Mouse (Mus musculus) midbrain, embryonic 14.5 days (tissue): Measurements from ENCODE around the gene Tedc1. TPM values are rescaled to one million over a fixed set of nuclear protein-coding genes. Genes with fewer than 3 reads are reported as not detected.

Source experiments
- ATAC-seq: fragments of 200-750 bp; cut with Nextera tagmentation; 2 replicates; pipeline ENCODE4 v1.8.0; 2017; ENCODE audit warnings: moderate number of reproducible peaks, moderate library complexity; ENCODE audit not compliant: low FRiP score, low TSS enrichment
- DNase-seq: peaks from one replicate; pipeline ENCODE4 v3.0.0-alpha.2; 2015
- H3K27ac ChIP-seq: fragments of 300-500 bp; sonication (generic); replicated peaks from 2 replicates; pipeline ENCODE4 v1.5.1; 2014; ENCODE audit warnings: mild to moderate bottlenecking, low read depth, low read length, moderate library complexity
- H3K27me3 ChIP-seq: fragments of 300-500 bp; sonication (generic); 2 replicates; pipeline ENCODE4 v1.6.1; 2014; ENCODE audit warnings: low read length, control low read depth, mixed read lengths; ENCODE audit not compliant: control insufficient read depth, insufficient read depth
- H3K36me3 ChIP-seq: fragments of 300-500 bp; sonication (generic); 2 replicates; pipeline ENCODE4 v1.6.1; 2014; ENCODE audit warnings: low read length, control low read depth; ENCODE audit not compliant: control insufficient read depth, insufficient read depth
- H3K4me1 ChIP-seq: fragments of 300-500 bp; sonication (generic); 2 replicates; pipeline ENCODE4 v1.6.1; 2014; ENCODE audit warnings: mild to moderate bottlenecking, antibody characterized with exemption, low read length, control low read depth; ENCODE audit not compliant: control insufficient read depth, insufficient read depth
- H3K4me2 ChIP-seq: fragments of 300-500 bp; sonication (generic); 2 replicates; pipeline ENCODE4 v1.6.1; 2014; ENCODE audit warnings: mild to moderate bottlenecking, low read length, moderate library complexity
- H3K4me3 ChIP-seq: fragments of 300-500 bp; sonication (generic); replicated peaks from 2 replicates; pipeline ENCODE4 v1.5.1; 2014; ENCODE audit warnings: low read depth, low read length
- H3K9ac ChIP-seq: fragments of 300-500 bp; sonication (generic); replicated peaks from 2 replicates; pipeline ENCODE4 v1.6.1; 2014; ENCODE audit warnings: mild to moderate bottlenecking, low read length, moderate library complexity
- H3K9me3 ChIP-seq: fragments of 300-500 bp; sonication (generic); 2 replicates; pipeline ENCODE4 v1.6.1; 2016; ENCODE audit warnings: low read length, control low read depth, mixed read lengths; ENCODE audit not compliant: control insufficient read depth
- WGBS: fragments of 180-500 bp; shearing (Covaris S2); extraction: QIAGEN DNeasy Blood & Tissue Kit; methylation state at CpG from one replicate; pipeline ENCODE4 v1.1.7; 2014; 5-methylcytosine and 5-hydroxymethylcytosine counted together
- polyA plus RNA-seq: library from polyadenylated mRNA; unstranded; fragments of >200 nt; fragmentation: Nextera tagmentation; extraction: Ambion mirVana; gene quantifications from 2 replicates; pipeline ENCODE4 v1.2.1, GENCODE M21; 2014

Gene Tedc1
- polyA plus RNA-seq, 1 experiment from 2014 or later: 14.1 TPM

DNA sequence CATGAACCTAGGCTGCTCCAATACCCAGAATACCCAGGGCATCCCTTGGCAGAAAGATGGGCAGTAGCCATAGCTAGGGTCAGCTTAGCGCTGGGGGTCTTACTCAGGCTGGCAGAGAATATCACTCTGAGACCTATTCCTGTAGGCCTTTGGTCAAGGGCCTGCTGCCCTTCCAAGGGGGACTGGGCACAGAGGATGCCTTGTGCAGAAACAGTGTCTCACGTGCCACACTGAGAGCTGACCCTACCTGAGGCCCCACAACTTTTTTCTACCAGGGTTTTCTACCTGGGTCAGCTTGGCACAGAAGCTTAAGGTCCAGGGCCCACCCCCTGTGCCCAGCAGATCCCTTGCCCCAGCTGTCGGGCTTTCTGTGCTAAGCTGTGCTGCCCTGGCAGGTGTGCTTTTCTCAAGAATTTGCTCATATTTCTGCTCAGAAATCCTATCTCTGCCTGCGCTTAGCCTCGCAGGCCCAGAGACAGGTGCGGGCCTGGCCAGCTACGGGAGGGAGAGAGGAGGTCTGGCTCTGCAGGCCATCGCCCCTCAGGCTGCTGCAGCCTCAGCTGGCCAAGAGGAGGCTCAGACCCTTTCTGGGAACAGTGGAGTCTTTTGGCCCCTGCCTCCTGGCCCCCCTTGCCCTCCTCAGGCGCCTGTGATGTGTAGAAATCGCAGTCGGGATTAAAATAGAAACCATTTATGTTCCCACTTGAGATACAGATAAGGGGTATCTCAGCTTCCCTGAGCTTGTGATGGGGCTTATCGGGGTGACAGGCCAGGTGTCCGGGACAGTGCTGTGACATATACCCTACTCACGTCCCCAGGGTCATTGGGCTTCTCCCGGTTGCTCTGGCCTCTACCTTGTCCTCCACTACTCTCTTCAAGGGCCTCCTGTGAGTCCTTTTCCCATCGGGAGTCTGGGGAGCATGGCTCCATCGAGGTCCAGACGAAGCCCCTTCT, 18.7 kb upstream of the Tedc1 start:
- WGBS: 89% methylated on average over 18 of the region's 18 CpGs
- no peak overlapping the region for H3K27ac ChIP-seq
- H3K4me3 ChIP-seq: no peak overlapping the region
- ATAC-seq: no peak
- no peak overlapping the region for H3K9ac ChIP-seq
- no peak overlapping the region for H3K4me2 ChIP-seq
- H3K27me3 ChIP-seq: no peaks in the 10 kb centered on the region
- no peaks in the 10 kb centered on the region for H3K9me3 ChIP-seq
- H3K36me3 ChIP-seq: peaks cover 63% of the 10 kb centered on the region
- no peak for DNase-seq
- H3K4me1 ChIP-seq: peaks cover 31% of the 10 kb centered on the region

DNA sequence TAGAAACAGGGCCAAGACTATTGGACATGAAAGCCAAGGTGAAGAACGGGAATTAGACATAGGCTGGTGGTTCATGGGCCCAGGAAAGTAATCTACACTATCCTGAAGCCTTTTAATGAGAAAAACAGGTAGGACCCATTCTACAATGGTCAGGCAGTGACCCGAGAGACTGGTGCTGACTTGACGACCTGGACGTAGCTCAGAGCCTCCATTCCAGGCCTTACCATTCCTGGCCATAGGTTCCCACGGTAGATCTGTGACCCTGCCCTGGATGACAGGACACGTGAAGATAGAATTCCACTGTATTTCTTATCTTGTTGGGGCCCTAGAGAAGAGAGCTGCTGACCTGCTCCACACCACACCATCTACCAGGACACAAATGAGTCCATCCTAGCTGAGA, 17.9 kb upstream of the Tedc1 start:
- Histone ChIP-seq H3K27ac (0 out of 2 replicates have a peak overlapping the region, but pooled peaks have one; percentile 84), H3K36me3 (peaks cover 56% of the 10 kb centered on the region), H3K9ac (no peak overlapping the region), H3K27me3 (no peaks in the 10 kb centered on the region), H3K4me3 (no peak overlapping the region), H3K9me3 (no peaks in the 10 kb centered on the region), H3K4me1 (peaks cover 37% of the 10 kb centered on the region), H3K4me2 (no peak overlapping the region)
- DNase-seq (no peak), ATAC-seq (no peak)
- WGBS: 76% methylated on average over 6 of the region's 6 CpGs

DNA sequence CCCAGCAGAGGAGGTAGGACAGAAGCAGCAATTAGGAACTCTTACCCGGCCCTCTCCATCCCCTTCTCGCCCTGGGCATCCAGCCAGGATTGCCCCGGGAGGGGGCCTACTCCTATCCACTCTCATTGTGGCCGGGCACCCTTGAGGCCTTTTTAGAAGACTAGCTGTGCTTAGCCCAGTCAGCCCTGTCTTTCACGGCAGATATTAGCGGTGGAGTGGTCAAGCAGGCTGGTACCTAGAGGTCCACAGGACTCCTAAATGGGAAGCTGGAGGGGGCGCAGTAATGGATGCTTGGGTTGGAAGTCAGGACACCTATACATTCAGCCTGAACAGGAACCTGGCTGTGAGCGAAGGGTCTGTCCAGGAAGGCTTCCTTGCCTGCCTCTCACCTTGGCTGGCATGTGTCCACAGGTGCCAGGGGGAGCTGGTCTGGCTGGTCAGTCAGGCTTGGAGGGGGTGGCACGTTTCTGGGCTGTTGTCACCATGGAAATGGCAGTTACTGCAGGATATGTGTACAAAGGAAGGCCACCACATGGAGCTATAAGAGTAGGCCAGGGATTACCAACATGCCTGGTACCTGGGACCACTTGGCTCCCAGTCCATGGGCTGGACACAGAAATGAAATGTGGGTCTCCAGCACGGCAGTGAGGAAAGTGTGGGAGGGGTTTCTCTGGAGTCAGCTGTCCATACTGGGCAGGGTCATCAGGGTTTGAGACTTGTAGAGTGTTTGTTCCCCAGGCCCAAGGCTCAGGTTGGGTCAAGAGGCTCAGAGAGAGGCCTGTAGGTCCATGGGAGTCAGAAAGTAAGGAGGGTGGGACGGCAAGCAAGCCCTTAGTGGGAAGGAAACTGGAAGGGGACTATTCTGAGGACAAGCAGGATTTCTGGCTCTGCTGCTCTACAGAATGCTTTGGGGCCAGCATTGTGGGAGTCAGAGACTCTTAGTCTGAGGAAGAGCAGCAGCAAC, 17.0 kb upstream of the Tedc1 start:
- H3K4me2 ChIP-seq: peak overlapping the region; percentile 68
- no peaks in the 10 kb centered on the region for H3K27me3 ChIP-seq
- peak overlapping the region; percentile 51 for H3K9ac ChIP-seq
- peaks cover 56% of the 10 kb centered on the region for H3K36me3 ChIP-seq
- H3K4me3 ChIP-seq: peak overlapping the region; percentile 61
- ATAC-seq (no peak), DNase-seq (peak; percentile 57)
- peaks cover 37% of the 10 kb centered on the region for H3K4me1 ChIP-seq
- H3K27ac ChIP-seq: peak overlapping the region; percentile 84
- WGBS: 31% methylated on average over 11 of the region's 11 CpGs
- H3K9me3 ChIP-seq: no peaks in the 10 kb centered on the region

DNA sequence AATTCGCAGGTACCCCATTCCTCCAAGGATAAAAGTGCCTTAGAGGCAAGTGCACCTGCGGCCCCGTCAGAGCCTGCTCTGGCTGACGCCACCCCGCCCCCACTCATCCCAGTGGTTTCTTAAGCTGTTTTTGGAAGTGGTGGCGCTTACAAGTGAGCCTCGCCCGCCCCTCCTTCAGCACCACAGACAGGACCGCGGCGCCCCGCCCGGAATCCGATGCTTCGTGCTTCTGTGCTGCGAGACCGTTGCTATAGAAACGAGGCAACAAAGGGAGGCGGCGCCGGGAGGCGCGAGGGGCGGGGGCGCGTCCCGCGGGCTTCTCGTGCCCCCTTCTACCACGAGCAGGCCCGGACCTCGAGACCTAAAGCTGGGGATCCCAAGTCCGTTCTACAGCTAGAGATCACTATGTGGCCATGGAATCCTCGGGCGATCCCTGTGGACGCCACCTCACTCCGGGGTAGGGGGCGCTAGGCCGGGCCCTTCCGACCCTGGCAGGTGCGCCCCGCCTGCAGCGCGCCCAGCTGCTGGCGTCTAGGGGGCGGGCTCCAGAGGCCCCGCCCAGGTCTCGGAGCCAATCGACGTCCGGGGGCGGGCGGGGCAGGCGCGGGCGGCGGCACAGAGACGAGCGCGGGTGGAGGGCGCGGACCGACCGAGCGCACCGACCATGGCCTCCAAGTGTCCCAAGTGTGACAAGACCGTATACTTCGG, 16.2 kb upstream of the Tedc1 start, which contains the start of gene Crip2:
Crip2 (plus strand) TSS at position 329 of the 708 bp plus-strand sequence.
- Histone ChIP-seq H3K27me3 (no peaks in the 10 kb centered on the region), H3K9me3 (no peaks in the 10 kb centered on the region), H3K4me2 (peak within 1 kb of the TSS; percentile 68), H3K4me3 (peak within 1 kb of the TSS; percentile 61), H3K9ac (peak within 1 kb of the TSS; percentile 51), H3K4me1 (peaks cover 37% of the 10 kb centered on the region), H3K27ac (peak within 1 kb of the TSS; percentile 84), H3K36me3 (peaks cover 56% of the 10 kb centered on the region)
- ATAC-seq (peak; percentile 91), DNase-seq (peak; percentile 95)
- WGBS: under 1% methylated on average over 68 of the region's 68 CpGs

DNA sequence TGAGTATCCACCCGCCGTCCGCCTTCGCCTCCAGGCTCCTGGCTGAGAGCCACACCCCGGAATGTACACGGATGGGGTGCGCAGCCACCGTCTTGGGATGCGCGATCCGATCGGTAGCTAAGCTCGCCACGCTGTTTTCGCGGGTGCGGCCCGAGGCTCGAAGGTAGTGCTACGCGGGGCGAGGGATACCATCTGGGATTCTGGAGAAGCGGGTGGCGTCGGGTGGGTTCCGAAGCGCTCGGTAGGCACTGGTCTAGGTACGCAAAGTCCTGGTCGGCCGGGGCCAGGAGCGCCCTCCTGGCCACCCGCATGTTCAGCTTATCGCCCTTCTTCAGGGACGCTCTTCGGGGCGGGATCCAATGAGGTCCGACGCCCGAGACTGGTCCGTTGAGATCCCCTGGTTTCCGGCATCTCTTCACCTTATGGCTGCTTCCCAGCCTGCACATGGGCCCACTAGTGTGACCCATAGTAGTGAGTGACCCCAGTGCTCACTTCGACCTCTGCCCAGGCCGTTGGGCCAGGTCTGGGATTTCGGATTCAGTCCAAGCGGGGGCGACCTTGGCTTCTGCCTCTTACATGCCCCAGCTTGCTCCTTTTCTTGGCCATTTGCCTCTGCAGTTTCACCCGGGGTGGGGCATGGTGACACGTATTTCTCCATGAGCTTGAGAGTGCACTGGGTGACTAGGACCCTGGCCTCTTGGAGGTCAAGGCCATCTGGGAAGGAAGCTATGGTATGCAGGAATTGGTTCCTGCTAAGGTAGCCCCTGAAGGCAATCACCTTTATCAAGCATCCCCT, 15.4 kb upstream of the Tedc1 start:
- 1% methylated on average over 49 of the region's 49 CpGs for WGBS
- no peaks in the 10 kb centered on the region for H3K9me3 ChIP-seq
- peaks cover 55% of the 10 kb centered on the region for H3K36me3 ChIP-seq
- H3K9ac ChIP-seq: peak overlapping the region; percentile 51
- H3K4me1 ChIP-seq: peaks cover 37% of the 10 kb centered on the region
- DNase-seq (no peak), ATAC-seq (peak; percentile 5)
- peak overlapping the region; percentile 68 for H3K4me2 ChIP-seq
- no peaks in the 10 kb centered on the region for H3K27me3 ChIP-seq
- peak overlapping the region; percentile 84 for H3K27ac ChIP-seq
- H3K4me3 ChIP-seq: peak overlapping the region; percentile 61

DNA sequence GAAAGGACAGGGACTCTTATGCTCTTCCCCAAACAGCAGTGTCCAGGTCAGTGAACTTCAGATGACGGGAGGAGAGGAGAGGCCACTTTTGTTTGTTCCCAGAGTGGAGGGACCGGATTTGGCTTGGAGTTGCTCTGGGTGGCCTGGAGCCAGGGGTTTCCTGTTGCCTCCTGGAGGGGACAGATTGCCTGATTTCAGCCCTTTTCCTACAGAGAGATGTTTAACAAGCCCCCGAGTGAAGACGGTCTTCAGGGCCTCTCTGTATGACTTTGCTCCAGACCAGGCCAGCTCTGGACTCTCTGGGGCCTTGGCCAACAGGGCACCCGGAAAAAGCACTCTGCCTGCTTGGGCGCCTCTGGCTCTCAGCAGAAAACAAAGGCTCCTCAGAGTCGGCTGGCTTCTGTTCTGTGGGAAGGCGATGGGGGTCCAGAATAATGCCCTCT, 14.7 kb upstream of the Tedc1 start:
- Histone ChIP-seq H3K4me3 (peak overlapping the region; percentile 61), H3K9ac (peak overlapping the region; percentile 51), H3K27ac (peak overlapping the region; percentile 54; the same call in 1 of the 2 replicates), H3K9me3 (no peaks in the 10 kb centered on the region), H3K36me3 (peaks cover 49% of the 10 kb centered on the region), H3K4me1 (peaks cover 42% of the 10 kb centered on the region), H3K27me3 (no peaks in the 10 kb centered on the region), H3K4me2 (peak overlapping the region; percentile 68)
- WGBS: 12% methylated on average over 8 of the region's 8 CpGs
- ATAC-seq: no peak
- DNase-seq: no peak

DNA sequence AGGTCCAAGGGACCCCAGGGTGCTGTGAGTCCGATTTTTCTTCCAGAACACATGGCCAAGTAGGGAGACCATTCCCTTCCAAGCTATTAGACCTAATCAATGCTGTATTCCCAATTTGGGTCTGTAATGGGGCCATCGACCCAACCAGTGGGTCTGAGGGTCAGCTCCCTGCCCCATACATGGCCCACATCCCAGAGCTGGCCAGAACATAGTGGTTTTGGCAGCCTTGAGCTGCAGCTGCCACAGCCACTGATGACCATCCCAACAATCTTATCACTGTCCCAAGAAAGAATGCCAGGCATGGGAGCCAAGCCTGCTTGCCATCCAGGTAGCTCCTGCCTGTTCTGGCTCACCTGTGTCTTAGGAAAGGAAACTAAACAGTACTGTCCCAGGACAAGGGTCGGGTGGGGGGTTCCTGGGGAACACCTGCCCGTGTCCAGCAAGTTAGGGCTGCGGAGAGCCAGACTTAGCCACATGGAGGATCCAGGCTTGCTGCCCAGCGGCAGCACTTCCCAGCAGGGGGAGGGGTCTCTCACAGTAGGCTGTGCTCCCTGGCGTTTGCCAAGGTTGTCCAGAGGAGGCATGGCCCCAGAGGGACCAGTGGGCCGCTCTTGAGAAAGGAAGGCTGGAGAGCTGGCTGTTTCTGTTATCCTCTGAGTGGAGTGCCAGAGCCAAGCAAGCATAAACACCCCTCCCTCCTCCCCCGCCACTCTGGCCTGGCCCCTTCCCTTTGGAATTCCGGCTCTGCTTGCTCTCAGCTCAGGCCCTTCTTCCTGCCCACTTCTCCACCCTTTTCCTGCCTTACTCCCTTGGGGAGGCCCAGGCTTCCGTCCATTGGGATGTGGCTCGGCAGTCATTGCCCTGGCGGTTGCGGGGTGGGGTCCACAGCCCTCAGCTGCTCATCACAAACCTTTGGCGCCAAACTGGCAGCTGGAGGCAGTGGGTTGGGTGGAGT, 13.9 kb upstream of the Tedc1 start:
- Histone ChIP-seq H3K4me2 (peak overlapping the region; percentile 68), H3K27ac (peak overlapping the region; percentile 54), H3K36me3 (peaks cover 42% of the 10 kb centered on the region), H3K4me3 (peak overlapping the region; percentile 61), H3K4me1 (peaks cover 46% of the 10 kb centered on the region), H3K9me3 (no peaks in the 10 kb centered on the region), H3K27me3 (no peaks in the 10 kb centered on the region), H3K9ac (peak overlapping the region; percentile 51; the same call in 1 of the 2 replicates)
- ATAC-seq (no peak), DNase-seq (peak; percentile 64)
- 15% methylated on average over 15 of the region's 15 CpGs for WGBS
